Mouse (Mus musculus): ENCODE measurements around the gene Pnlip.

Gene Pnlip

DNA sequence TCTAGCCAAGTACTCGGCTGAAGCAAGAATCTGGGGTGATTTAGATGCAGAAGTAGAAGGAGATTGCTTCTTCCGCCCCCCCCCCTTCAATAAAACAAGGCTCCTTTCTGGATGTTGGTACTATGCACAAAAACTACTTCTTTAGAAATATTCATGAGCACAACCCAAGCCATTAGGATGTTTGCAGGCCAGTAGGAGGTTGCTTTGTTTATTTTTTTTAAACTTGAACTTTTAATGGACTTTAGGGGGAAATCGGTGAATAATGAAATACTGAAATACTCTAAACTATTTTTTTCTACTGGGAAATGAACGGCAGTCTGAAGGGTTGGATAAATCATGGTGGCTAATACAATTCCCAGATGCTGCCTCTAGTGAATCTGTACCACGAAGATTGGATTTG lies at the start of gene Pnlip:
TSS of gene Pnlip (plus strand) at position 301 of the 400 bp plus-strand sequence.
- no peak for DNase-seq (ENCODE audit: low spot score in 2 of 2)

GRCm38 (mm10) chr19:58609716-58610115 lies 42.6 kb upstream of the Pnlip start:
- no peak for DNase-seq (ENCODE audit: low spot score in 2 of 2)

- no peak for DNase-seq (ENCODE audit: low spot score in 2 of 2)
Measured at GRCm38 (mm10) chr19:58612745-58613144, 39.6 kb upstream of the Pnlip start.

GRCm38 (mm10) chr19:58616606-58617005 lies 35.7 kb upstream of the Pnlip start:
- no peak for DNase-seq (ENCODE audit: low spot score in 2 of 2)

- DNase-seq (ENCODE audit: low spot score in 2 of 2), result no peak
Measured at GRCm38 (mm10) chr19:58620661-58621060, 31.6 kb upstream of the Pnlip start.

GRCm38 (mm10) chr19:58621646-58622045 lies 30.7 kb upstream of the Pnlip start:
- no peak for DNase-seq (ENCODE audit: low spot score in 2 of 2)

DNA sequence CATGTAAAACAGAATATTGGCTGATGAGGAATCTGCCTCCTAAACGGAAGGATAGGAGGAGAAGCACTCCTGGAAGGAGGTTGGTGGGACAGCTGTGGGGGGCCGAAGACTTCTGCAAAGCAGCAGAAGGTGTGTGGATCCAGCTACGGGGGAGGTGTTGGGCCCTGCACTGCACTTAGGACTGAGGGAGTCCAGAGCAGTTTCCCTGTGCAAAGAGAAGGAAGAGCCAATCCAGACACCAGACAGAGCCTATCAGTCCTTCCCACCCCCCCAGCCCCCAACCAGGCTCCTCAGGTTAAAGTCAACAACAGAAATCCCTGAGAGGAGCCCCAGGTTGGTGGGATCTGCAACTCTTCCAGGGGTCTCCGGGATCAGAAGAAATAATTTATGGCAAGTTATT lies 27.5 kb upstream of the Pnlip start:
- no peak for DNase-seq (ENCODE audit: low spot score in 2 of 2)

DNA sequence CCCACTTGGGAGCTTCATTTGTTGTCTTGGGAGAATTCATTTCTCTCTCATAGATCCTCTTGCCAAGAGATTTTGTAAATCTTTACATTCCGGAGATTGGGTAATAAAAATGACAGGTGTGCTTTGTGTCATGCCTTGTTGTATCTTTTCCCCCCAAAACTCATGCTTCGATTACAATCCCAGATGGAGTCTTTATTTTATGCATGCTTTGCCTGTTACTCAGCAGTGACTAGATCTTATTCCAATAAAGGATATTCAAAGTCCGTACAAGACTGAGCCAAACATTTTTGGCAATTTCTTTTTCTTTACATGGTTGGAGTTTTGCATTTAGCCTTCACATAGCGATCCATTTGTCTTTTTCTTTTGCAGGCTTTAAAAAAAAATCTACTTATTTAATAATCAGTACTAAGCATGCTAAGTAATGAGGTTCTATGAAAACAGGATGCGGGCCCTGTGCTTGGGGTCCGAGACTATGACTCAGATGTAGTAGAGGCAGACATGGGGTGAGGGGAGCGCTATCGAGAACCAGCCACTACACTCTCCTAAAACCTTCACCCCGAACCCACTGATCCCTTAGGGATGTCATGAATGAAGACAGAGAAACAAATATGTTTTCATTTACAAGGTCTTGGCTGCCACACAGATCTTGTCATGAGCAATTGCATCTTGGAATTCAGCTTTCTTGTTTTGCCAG lies 26.9 kb upstream of the Pnlip start:
- DNase-seq (ENCODE audit: low spot score in 2 of 2), result no peak

DNA sequence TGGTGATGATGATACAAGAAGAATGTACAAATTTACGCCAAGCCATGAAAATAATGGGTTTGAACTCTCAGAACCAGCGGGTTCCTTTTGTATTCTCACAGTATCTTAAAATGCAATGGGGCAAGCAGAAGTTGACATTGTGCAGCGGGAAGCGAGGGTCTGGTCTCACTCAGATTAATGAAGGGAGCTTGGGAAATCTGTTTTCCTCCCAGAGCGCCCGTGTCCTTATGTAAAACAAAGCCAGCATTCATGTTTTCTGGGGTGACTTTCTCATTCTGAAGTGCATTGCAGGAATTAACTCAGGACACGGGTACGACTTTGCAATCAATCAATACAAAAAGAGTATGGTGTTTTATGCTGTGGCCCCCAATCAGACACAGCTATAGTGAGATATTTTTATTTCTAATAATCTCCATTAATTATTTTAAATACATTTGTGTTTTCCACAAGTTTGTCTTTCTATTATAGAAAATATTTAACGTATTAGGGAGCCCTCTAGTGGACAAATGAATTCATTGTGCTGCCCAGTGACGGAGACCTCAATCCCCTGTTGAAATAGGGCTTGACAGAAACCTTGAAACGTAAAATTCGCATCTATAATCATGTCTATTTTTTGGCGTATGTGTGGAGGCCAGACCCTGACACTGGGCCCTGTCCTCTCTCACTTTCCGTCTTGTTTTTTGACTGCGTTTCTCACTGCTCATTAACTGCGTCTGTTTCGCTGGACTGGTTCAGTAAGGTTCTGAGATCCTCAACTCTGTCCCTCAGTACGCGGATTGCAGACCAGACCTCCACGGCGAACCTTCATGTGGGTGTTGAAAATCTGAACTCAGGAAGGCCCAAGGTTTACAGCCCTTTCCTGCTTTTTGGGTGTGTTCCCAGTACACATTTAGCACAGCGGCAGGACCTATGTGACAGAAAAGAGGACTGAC lies 24.6 kb upstream of the Pnlip start:
- no peak for DNase-seq (ENCODE audit: low spot score in 2 of 2)

DNA sequence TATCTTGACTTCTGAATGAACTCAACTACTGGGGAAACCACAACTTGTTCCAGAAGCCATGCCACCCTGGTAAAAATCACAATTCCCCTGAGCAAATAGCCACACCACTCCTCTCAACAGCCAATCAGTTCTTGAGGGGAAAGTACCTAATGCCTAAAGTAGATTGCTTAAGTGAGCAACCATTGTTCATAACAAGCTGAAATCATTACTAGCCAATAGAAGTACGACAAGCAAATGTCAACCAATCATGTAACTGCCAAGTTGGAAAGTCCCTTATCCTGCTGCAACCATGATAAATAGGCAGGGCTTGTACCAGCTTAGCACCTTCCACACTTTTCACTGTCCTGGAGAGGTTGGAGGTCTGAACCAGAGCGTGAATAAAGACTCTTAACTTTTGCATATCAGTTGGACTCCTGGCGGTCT lies 22.9 kb upstream of the Pnlip start:
- DNase-seq (ENCODE audit: low spot score in 2 of 2), result no peak

DNA sequence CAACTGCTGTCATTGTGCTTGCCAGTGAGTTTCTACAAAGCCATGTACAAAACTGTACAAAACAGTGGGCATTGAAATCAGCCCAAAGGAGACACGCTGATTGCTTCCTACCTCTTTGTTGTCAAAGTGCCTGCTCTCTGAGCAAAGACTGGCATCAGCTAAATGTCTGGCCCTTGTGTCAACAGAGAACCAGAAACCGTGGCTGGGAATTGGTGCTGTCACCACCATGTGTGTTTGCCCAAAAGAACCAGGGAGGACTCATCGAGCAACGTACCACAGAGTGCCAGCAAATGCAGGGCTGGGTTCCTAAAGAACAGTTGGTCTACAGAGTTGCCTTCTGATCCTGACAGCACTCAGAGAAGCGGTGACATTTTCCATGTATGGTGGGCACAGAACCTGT lies 2.3 kb upstream of the Pnlip start:
- DNase-seq (ENCODE audit: low spot score in 2 of 2), result no peak

GRCm38 (mm10) chr19:58662098-58662497 lies 9.8 kb downstream of the Pnlip start:
- no peak for DNase-seq (ENCODE audit: low spot score in 2 of 2)

DNA sequence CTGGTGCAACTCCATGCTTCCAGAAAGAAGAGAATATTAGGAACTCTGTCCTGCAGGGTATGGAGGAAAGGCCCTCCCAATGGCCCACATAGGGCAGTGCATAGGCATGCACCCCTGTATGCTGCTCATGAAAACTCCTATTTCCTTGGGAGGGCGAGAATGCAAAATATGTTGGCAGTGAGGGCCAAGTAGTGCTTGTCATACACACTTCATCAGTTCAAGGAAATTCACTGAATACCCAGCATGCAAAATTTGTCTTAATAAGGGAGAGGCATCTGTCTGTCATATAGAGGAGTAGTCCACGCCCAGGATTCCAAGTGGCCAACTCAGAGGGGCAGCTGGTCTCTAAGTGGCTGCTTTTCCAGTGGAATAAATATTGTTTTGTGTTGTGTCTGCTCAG lies 11.0 kb downstream of the Pnlip start:
- no peak for DNase-seq (ENCODE audit: low spot score in 2 of 2)

DNA sequence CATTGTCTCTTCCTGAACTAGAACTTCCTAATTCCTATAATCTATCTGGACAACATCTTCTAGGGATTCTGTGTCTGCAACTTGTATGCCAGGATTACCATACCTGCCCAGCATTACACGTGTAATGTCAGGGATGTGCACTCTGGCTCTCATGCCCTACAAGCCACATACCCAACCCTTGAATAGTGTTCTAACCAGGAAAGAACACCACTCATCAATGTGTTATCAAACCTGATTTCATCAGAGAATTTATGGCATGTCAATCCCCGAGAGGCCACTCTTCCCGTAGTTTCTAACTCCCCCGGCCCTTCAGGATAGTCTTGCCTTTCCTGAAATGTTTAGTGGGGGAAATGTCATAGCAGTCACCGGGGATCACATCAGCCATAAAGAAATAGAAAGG lies 12.6 kb downstream of the Pnlip start:
- no peak for DNase-seq (ENCODE audit: low spot score in 2 of 2)

DNA sequence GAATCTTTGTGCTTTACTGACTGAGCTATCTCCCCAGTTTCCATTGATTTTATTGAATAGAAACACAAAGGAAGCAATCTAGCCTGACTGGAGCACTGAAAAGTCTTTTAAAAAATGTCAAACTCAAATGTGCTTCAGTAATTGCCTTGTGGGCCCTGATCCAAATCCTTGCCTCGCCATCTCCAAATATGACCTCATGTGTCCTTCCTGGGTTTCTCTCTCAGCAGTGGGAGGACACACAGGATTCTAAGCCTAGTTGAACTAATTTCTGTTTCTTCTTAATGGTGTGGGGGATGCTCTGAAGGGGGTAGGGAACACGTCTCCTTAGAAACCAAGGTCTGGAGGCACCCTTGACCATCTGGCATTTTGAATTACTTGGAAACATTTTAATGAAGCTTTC lies 22.3 kb downstream of the Pnlip start:
- DNase-seq (ENCODE audit: low spot score in 2 of 2), result no peak

DNA sequence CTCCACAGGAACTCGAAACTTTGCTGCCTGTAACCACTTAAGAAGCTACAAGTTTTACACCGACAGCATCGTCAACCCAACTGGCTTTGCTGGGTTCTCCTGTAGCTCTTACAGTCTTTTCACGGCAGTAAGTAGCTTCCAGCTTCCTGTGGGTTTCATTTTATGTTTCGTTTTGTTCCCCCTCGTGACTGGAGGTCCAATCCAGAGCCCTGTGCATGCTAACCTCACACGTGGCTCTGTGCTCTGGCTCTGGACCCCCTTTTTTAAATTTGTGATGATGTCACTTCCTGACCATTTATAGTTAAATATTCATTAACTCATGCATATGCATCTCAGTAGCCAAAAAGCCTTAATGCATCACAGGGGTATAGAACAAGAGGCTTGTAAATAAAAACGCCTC lies 24.8 kb downstream of the Pnlip start:
- no peak for DNase-seq (ENCODE audit: low spot score in 2 of 2)

DNA sequence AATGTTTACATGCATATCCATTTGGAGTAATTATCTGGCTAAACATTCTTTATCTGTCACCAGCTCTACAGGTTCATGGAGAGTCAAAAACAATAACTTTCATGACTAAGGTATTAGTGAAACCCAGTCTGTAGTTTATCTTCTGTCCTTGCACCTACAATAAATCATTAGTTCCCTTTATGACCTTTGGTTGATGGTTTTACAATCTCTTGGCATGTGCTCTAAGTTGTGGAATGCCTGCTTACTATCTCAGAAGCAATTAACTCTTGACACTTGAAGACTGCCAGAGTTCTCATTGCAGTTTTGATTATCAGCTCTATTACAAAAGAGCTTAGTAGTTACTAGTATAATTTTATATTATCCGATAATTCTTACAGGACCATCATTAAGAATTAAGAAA lies 36.6 kb downstream of the Pnlip start:
- DNase-seq (ENCODE audit: low spot score in 2 of 2), result no peak

GRCm38 (mm10) chr19:58695314-58695713 lies 43.0 kb downstream of the Pnlip start:
- DNase-seq (ENCODE audit: low spot score in 2 of 2), result no peak

DNA sequence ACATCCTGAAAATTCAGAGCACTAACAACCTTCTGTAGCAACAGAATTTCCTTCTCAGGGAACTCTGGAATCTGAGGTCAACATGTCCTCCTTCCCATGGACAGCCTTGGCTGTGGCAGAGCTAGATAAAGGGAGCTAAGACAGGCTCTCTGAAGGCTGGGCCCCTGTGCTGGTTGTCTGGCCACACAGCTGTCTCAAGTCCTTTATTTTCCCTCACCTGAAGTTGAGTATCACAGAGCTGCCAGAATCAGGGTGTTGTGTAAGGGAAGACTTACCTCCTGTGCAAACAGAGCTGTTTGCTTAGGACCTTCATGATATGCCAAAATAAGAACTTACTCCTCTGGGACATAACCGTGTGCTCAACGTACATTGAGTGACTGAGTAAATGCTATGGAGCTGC lies 43.9 kb downstream of the Pnlip start:
- DNase-seq (ENCODE audit: low spot score in 2 of 2), result no peak

- no peak for DNase-seq (ENCODE audit: low spot score in 2 of 2)
Measured at GRCm38 (mm10) chr19:58704556-58704955, 52.3 kb downstream of the Pnlip start.

DNA sequence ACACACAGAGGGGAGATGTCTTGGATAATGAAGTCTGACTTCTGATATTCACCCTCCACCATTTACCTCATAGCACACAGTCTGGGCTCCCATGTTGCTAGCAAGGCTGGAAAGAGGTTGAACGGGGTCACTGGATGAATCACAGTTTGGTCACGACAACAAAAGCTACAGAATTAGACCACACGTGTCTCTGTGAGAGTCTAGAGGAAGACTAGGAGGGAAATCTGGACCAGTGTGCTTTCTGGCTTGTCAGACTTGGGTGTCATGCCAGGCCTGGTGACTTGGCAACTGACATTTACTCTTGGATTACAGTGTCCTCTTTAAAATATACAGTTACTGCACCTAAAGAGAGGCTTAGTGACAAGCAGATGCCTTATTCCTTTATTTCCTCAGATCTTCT lies 56.3 kb downstream of the Pnlip start:
- no peak for DNase-seq (ENCODE audit: low spot score in 2 of 2)

GRCm38 (mm10) chr19:58717925-58718324 lies 65.6 kb downstream of the Pnlip start:
- no peak for DNase-seq (ENCODE audit: low spot score in 2 of 2)

DNA sequence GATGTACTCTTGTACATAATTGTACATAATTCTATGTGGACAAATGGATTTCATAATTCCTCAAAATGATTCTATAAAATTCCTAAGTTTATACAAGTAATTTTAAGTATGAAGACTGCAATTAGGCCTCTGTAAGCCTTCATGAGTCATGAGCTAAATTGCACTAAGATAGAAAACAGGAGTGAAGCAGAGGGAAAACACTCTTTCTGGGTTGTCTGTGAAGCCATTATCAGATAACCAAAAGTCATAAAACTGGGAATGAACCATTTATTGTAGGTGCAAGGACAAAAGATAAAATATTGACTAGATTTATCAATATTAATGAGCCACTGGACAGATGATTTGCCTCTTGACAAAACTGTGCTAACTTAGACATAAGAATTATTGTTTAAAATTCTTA lies 68.1 kb downstream of the Pnlip start:
- no peak for DNase-seq (ENCODE audit: low spot score in 2 of 2)

Measured in spleen, postnatal 36 days (tissue).